Mouse (Mus musculus) megakaryocyte, embryonic 14.5 days (primary cell): ENCODE data around the gene Depdc5.

Source experiments
- FLI1 ChIP-seq: IDR thresholded peaks from 2 replicates; pipeline ENCODE4 v1.6.1; 2012; ENCODE audit warnings: low read length, inconsistent platforms, mixed read lengths
- GATA1 ChIP-seq: IDR thresholded peaks from 3 replicates; pipeline ENCODE4 v1.6.1; 2012; ENCODE audit warnings: mixed read lengths, low read length, inconsistent platforms, borderline replicate concordance

DNA sequence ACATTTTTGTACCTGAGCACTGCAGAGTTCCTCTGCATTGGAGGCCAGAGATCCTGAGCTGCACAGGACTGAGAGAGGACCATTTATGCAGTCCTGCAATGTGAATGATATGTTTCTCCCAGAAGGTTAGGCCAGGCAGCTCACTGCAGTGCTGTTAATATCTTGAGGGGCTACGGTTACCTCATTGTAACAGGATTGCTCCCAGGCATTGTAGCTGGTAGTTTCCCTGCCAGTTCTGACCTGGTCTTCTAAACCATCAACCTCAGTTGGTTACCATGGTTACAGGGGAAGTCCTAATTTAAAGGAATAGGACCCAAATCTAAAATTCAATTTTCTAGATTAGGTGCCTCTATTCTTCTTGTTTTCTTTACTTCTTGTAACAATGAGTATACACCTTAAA is 121.9 kb downstream of the Depdc5 start:
- TF ChIP-seq GATA1 = no peak
- TF ChIP-seq FLI1 = no peak
